Mouse (Mus musculus) layer of hippocampus, postnatal 25 days (tissue): ENCODE data around the gene Mul1. TPM values are rescaled to one million over a fixed set of nuclear protein-coding genes. Genes with fewer than 3 reads are reported as not detected.
A peak's percentile ranks its signal among the peaks of the same experiment; 100 is the strongest.

Source experiments
- DNase-seq, 2 experiments: peaks; one replicate each; pipeline ENCODE4 v3.0.0; 2022; ENCODE audit warnings: mixed read lengths in 2 of 2, low spot score in 1 of 2; ENCODE audit errors: extremely low spot score in 1 of 2
- total RNA-seq, 2 experiments: library from RNA; stranded (reverse); gene quantifications; 2 replicates each; pipeline ENCODE4 v1.2.3; 2021

Gene Mul1
- total RNA-seq, 2 experiments from 2014 or later, result 57.7 to 57.8 TPM

DNA sequence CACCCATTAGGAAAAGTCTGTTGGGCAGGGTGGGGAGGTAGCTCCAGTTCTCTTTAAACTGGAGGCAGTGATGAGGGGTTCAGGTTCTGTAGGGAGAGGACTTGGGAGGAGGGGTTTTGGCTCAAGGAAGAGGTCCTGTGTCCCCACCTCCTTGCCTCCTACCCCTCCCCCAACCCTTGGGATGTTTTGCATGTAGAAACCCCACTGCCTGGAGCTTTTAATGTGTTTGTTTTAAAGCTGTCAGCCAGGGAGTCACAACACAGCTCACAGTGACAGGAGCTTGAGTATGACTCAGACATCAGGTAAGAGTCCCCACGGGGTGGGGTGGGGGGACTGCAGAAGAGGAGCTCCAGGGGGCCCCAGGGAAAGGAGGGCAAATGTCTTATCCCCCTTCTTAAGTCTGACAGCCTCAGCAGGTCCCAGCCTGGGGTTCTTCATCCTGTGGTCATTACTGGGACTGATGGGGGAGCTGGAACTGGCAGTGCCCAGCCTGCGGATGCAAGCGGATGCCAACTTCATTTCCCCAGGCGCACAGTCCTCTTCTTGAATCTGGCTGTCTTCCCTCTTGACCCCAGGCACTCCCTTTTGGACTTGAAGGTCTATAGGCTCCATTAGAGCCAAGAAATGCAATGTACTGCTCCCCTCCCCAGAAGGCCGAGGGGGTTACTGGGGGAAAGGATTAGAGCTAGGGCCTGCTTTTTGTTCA, 24.4 kb downstream of the Mul1 start:
- no peak for DNase-seq

DNA sequence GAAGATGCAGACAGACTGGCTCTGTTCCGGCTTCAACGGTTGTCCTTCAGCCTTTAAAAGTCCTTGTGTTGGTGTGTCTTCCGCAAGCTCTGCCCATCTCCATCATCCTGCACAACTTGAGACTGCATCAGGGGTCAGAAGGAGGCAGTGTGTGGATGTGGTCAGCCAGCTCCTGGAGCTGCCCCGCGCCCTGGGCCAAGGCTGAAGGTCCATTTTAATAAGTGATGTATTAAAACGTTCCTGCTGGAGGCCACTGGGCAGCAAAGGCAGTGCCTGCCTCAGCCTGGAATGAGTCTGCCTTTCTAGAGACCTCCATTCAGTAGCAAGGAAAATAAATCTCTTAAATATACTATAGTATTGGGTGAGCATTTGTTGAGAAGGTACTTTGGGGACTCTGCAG, 25.3 kb downstream of the Mul1 start:
- no peak for DNase-seq

DNA sequence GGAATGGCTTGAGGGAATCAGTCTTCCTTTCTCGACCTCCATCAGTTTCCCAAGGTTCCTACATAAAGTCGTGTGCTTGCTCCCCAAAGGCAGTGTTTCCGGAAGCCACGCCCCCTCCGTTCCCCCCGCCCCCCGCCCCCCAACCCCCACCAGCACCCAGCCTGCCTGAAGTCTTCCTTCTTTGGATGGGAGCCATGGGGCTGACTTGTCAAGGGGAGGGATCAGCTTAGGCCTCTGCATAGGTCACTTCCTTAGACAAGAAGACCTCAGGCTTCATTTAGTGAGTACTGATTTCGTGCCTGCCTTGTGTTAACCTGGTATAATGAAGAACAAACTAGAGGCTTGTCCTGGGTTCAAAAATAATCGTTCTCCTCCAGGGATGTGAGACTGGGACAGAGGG, 26.4 kb downstream of the Mul1 start:
- no peak for DNase-seq

DNA sequence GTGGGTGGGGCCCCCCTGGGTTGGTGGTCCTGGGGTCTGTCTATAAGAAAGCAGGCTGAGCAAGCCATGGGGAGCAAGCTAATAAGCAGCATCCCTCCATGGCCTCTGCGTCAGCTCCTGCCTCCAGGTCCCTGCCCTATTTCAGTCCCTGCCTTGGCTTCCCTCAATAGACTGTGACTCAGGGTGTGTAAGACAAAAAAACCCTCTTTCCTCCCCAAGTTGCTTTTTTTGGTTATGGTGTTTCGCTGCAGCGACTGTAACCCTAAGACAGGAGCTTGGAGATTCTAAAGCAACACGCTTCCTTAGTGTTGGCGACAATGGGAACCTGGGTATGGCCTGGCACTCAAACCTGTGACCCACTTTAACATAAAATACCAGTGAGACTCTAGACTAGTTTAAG, 27.0 kb downstream of the Mul1 start:
- DNase-seq, result no peak

DNA sequence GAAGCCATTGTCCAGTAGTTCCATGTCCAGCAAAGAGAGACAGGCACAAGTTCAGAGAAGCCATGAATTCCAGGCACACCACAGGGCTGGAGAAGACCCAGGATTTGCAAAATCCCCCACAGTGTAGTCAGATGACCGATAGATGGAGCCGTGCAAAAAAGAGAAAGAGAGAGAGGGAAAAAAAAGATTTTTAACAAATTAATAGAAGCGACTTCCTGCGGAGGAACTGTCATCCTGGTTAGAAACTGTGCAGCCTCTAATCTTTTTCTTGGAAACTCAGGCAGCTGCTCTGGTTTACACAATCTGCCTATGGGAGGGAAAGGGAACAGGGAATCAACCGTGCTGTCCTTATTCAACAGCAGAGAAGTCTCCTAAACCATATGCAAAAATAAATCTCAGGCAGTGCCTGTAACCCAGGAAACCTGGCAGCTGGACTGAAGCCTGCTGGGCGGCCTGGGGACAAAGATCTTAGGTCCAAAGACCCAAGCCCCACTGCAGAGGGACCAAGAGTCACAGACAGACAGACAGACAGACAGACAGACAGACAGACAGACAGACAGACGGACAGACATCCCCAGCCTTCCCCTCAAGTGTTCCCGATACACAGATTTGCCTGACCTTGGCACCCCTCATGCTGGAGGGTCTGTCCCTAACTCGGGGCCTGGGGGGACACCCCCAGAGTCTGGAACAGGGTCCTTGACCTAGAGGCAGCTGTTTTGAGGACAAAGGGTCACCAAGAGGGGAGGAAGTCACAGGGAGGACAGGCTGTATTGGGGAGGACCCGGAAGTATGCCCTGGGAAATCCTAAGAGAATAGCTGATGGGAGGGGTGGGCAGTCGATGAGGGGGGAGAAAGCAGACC, 28.7 kb downstream of the Mul1 start:
- DNase-seq, result no peak

DNA sequence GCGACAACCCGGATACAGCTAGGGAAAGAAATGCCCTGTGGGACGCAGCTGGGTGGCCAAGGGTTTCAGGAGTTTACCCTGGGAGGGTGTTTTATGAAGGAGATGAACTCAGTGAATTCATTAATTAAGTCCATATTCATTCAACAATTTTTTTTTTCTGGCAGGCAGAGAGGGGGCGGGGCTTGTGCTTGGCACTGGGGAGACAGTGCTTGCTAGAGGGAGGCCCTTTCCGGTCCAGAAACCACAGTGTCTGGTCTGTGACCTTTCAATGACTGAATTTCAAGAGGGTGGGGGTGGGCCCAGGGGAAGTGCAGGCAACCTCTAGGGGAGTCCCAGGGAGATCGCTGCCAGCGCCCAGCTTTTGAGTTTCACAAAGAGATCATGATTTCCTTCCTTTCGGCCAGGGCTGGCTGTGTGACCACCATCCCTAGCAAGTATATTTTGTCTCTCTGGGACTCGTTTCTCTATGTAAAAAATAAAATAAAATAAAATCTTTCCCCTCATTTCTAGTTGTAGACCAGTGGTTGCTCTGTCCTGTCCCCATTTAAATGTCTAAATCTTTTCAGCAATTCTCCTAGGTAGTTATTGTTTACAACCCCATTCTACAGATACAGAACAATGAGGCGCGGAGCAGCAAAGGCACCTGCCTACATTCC, 29.5 kb downstream of the Mul1 start:
- DNase-seq, result peak in 1 of 2 experiments; percentile 64

DNA sequence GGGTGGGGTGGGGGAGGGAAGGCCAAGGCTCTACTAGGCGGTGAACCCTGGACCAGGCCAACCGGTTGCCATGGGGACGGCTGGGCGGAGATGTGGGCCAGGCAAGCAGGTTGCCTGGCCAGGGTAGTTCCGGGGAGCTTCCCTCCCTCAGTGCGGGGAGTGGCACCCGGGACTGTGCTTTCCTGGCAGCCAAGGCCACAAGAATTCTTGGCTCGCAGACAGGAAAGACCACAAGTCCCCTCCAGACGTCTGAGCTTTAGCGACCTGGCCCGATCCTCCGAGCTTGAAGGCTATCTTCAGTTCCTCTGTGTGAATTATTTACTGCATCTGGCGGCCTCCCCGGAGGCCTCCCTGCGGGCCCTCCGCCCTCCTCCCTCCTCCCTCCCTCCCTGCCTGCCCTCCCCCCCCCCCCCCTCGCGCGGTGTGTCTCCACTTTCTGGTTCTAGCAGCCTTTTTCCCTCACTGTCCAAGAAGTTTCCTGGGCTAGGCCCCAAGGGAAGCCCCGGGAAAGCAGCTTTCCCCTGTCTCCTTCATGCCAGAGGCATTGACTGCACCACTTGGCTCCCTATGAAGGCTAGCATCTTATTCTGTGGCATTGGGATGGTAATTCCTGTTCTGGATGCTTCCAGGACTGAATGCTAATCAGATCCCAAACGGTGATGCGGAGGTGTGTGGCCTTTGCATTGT, 30.3 kb downstream of the Mul1 start:
- DNase-seq, result peak in 1 of 2 experiments; percentile 49

DNA sequence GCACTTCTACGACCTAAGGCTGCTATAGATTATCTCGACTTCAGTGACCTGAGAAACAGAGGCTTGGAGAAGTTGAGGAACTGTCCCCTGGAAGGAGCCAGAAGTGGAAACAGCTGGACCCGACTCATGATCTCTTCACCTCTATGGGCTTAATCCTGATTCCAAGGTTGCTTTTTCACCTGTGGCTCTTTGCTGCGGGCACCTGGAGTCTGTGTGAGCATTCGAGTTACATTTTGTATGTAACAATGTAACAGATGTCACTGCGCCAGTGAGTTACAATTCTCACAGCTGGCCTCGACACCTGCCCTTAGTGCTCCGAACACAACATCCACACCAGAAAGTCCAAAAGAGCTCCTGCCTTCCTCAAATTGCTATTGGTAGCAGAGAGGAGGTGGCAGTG, 31.0 kb downstream of the Mul1 start:
- no peak for DNase-seq

DNA sequence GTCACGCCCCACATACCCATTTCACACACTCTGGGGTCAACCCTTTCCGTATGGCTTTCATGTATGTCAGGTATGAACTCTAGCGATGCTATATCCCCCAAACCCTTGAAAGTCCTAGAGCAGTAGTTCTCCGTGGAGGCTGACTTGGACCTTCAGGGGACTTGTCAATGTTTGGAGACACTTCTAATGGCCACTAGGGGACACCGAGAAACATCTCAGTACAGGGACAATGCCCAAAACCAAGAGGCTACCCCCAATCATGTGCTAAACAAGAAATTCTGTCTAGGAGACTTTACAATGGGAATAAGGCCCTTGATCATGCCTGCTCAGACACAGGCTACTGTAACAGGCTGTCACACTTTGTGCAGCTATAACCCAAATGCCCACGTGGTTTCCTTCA, 32.2 kb downstream of the Mul1 start:
- no peak for DNase-seq

DNA sequence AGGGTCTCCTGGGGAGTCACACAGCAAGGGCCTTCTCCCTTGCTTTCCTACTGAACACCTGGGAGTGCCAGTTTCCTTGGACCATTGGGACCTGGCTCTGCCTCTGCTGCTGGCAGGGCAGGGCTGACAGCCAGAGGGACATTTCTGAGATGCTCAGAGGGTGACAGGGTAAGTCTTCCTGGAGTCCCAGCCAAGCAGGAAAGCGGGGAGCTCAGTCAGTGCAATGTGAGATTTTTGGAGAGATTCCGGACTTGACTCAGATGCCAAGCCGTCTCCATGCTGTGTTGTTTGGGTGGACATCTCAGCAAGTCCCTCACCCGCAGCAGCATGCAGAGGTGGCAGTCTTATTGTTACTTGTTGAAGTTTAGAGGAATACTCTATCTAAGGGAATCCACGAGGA, 33.0 kb downstream of the Mul1 start:
- DNase-seq, result no peak

DNA sequence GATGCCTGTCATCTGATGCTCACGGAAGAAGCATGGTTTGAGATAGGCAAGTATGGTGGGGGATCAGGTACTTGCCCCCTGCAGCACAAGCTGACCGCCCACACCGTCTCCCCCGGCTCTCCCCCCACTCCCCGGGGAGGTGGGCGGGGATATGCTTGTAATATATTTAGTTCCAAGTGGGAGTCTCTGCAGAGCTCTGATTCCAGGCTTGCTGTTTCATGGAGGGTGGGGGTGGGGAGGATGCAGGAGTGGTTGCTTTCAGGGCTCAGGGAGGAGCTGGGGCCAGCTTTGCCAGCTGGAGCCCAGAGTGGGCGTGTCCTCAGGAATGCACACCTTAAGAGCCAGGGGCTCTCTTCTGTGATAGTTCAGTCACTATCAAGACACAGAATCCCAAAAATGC, 34.6 kb downstream of the Mul1 start:
- no peak for DNase-seq

DNA sequence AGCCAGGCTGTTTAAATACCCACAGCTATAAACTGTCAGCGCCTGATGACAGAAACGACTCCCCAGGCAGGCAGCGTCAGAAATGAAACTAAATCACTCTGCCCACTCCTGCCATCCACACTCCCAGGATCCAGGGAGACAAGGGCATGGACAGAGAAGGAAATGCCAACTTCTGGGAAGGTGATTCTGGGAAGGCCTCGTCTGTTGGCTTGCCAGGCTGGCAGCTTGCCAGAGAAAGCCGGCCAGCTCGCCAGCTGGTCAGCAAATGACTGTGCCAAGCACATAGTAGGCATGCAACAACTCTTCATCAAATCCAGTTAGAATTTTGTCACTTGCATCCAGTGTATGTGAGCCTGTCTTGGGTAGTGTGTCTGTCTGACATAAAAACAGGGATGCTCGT, 36.8 kb downstream of the Mul1 start:
- DNase-seq, result no peak

DNA sequence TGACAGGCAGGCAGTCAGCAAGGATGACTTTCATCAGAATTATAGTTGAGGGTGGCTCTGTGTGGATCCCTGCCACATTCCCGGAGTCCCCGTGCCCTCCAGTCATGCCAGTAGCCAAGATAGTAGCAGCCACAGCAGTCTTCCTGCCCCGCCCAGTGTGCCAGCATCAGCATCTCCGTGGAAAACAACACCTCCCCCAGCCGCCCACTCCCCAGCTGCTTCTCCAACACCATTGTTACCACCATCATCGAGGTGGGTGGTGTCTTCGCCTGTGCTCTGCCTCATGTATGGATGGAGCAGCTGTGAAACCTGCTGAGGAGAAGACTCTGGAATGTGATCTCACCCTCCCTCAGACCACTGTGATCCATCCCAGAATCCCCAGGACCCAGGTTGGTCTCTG, 45.1 kb downstream of the Mul1 start:
- DNase-seq, result peak in 1 of 2 experiments; percentile 61

DNA sequence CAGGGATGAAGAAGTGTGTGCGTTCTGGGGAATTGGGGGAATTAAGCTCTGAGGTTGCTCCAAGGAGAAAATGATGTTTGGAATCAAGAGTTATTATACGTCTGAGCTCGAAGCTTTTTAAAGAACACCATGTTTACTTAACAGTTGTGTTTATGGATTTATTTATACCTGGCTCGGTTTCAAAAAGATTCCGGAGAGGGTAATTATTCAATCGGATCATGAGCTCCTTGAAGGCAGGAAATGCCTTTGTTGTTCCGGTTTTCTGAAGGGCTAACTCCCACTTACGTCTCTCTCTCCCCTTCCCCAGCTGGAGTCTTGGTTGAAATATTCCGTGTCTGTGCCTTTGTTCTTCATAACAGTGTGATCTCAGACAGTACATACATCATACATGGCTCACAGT, 46.5 kb downstream of the Mul1 start:
- no peak for DNase-seq

DNA sequence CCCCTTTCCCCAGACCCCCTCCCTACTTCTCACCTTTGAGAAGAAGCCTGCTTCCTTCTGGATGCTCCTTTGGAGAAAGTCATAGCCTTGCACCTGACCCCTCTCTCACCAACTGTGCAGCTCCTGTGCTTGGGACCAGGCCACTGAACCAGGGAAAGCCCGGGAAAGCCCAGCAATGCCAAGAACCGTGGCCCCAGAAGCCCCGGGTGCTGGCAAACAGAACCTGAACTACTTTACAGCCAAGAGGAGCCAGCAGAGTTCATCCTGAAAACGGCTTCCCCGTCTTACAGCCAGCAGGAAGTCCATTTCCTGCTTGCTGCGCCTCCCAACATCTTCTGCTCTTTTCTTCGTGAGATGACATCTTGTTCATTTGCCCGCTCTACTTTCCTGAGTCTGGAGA, 48.2 kb downstream of the Mul1 start:
- no peak for DNase-seq

DNA sequence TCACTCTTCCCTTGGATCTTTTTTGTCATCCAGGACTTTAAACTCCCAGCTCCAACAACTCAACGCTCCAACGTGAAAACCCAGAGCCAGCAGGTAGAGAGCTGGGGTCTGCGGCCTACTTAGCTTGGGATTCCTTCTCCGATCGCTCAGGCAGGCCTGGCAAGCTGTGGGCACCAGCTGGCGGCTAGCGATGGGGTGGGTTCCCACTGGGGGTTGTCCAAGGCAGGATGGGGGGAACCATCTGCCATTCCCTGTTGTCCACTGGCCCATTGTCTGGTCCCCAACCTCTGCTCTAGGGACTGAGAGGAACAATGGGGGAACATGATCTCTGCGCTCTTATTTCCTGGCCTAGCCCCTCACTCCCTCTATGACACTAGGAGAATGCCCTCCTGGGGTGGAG, 53.8 kb downstream of the Mul1 start:
- DNase-seq, result no peak

DNA sequence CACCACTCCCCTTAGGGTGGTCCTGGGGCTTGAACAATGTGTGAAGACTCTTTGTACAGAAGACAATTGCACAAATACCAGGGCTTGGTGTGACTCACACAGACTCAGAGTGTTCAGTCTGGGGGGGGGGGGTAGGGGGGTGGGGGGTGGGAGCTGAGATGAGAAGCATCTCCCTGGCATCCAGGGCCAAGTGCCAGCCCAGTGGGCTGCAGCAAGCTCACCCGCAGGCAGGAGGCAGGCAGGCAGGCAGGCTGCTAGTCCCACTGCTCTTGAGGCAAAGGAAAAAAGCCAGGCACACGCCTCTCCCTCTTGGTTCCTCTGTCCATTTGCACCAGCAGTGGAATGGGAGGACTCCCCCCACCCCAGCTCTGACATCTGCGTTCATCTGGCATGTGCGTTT, 56.6 kb downstream of the Mul1 start:
- DNase-seq, result no peak
